Mouse (Mus musculus) lung, adult 2 months (tissue): ENCODE data around the gene Gm26602.
"Not testable (repeated sequence)": the region's sequence is repeated elsewhere in the genome, so short reads cannot be mapped to it uniquely, and the experiment has no call there.

ENCODE experiments used
- CTCF ChIP-seq: fragments of 200-500 bp; IDR thresholded peaks from 2 replicates; pipeline ENCODE4 v1.5.1; 2011; ENCODE audit warnings: mild to moderate bottlenecking, low read length, control low read depth; ENCODE audit not compliant: insufficient read depth
- POLR2A ChIP-seq: fragments of 200-500 bp; IDR thresholded peaks from 2 replicates; pipeline ENCODE4 v1.6.1; 2011; ENCODE audit warnings: low read depth, mild to moderate bottlenecking, control low read depth, low read length, borderline replicate concordance; ENCODE audit errors: extremely low read depth

DNA sequence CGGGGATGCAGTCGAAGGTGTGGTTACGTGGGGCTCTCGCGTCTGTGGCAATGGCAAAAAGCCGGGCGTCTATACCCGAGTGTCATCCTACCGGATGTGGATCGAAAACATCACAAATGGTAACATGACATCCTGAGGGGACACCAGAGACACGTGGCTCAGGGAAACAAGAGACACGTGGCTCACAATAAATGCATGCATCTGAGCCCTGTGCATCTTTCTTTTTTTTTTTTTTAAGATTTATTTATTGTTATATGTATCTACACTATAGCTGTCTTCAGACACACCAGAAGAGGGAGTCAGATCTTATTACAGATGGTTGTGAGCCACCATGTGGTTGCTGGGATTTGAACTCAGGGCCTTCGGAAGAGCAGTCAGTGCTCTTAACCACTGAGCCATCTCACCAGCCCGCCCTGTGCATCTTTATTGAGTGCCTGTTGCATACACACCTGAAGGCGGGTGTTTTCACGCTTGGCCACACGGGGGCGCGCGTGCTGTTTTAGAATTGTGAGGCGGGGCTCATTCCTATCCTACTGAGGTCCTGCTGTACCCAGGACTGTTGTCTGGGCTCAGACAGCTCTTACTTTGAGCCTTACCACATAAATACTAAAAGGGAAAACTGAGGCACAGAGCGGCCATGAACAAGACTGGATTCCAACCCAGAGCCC is 18.1 kb upstream of the Gm26602 start:
- TF ChIP-seq POLR2A: not testable (repeated sequence)
- peak; percentile 65 for TF ChIP-seq CTCF
